Mouse (Mus musculus) neural tube, embryonic 14.5 days (tissue): Measurements from ENCODE around the gene Gm42715. TPM values are rescaled to one million over a fixed set of nuclear protein-coding genes. Genes with fewer than 3 reads are reported as not detected.

Source experiments
- ATAC-seq: fragments of 200-750 bp; cut with Nextera tagmentation; 2 replicates; pipeline ENCODE4 v1.8.0; 2017; ENCODE audit warnings: low read depth, mild to moderate bottlenecking, moderate TSS enrichment, moderate library complexity
- H3K27ac ChIP-seq: fragments of 300-500 bp; sonication (generic); 2 replicates; pipeline ENCODE4 v1.5.1; 2014; ENCODE audit warnings: low read depth, mild to moderate bottlenecking, control low read depth, low read length, moderate library complexity, mixed read lengths
- H3K27me3 ChIP-seq: fragments of 300-500 bp; sonication (generic); 2 replicates; pipeline ENCODE4 v1.6.1; 2014; ENCODE audit warnings: low read length; ENCODE audit not compliant: control insufficient read depth, insufficient read depth
- H3K36me3 ChIP-seq: fragments of 300-500 bp; sonication (generic); 2 replicates; pipeline ENCODE4 v1.6.1; 2014; ENCODE audit warnings: low read length, mixed read lengths; ENCODE audit not compliant: control insufficient read depth, insufficient read depth
- H3K4me1 ChIP-seq: fragments of 300-500 bp; sonication (generic); 2 replicates; pipeline ENCODE4 v1.6.1; 2014; ENCODE audit warnings: low read length; ENCODE audit not compliant: control insufficient read depth, insufficient read depth
- H3K4me2 ChIP-seq: fragments of 300-500 bp; sonication (generic); 2 replicates; pipeline ENCODE4 v1.6.1; 2014; ENCODE audit warnings: mild to moderate bottlenecking, low read depth, low read length, control low read depth
- H3K4me3 ChIP-seq: fragments of 300-500 bp; sonication (generic); 2 replicates; pipeline ENCODE4 v1.5.1; 2014; ENCODE audit warnings: low read depth, low read length, control low read depth, mixed read lengths
- H3K9ac ChIP-seq: fragments of 300-500 bp; sonication (generic); replicated peaks from 2 replicates; pipeline ENCODE4 v1.6.1; 2014; ENCODE audit warnings: low read depth, mild to moderate bottlenecking, control low read depth, low read length, mixed read lengths
- H3K9me3 ChIP-seq: fragments of 300-500 bp; sonication (generic); 2 replicates; pipeline ENCODE4 v1.6.1; 2016; ENCODE audit warnings: low read length; ENCODE audit not compliant: control insufficient read depth
- WGBS: fragments of 180-500 bp; shearing (Covaris S2); extraction: QIAGEN DNeasy Blood & Tissue Kit; methylation state at CpG from one replicate; pipeline ENCODE4 v1.1.7; 2014; 5-methylcytosine and 5-hydroxymethylcytosine counted together
- microRNA-seq: library from miRNA; unstranded; fragments of <30 nt; microRNA quantifications from one replicate; pipeline ENCODE4, GENCODE M21; 2016
- polyA plus RNA-seq: library from polyadenylated mRNA; unstranded; fragments of >200 nt; fragmentation: Nextera tagmentation; extraction: Ambion mirVana; gene quantifications from 2 replicates; pipeline ENCODE4 v1.2.1, GENCODE M21; 2014

Gm42715 gene
- polyA plus RNA-seq, 1 experiment from 2014 or later, result 19.7 TPM

DNA sequence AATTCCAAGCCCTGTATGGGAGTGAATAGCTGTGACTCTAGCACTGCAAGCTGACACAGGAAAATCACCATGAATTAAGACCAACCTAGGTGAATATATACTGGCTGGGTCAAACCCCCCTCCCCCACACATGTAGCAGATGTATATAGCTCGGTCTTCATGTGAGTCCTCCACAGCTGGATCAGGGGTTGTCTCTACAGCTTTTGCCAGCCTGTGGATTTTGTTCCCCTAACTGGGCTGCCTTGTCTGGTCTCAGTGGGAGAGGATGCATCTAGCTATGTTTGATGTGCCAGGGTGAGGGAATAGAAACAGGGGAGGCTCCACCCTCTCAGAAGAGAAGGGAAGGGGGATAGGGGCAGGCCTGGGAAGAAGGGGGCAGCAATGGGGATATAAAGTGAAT lies 97.0 kb downstream of the Gm42715 start:
- no peaks in the 10 kb centered on the region for H3K9me3 ChIP-seq
- H3K27me3 ChIP-seq, result no peaks in the 10 kb centered on the region; the same call in 1 of the 2 replicates
- peaks cover 14% of the 10 kb centered on the region; the same call in 1 of the 2 replicates for H3K4me1 ChIP-seq
- H3K4me3 ChIP-seq, result peak overlapping the region; percentile 90; the same call in 1 of the 2 replicates
- peak overlapping the region; percentile 83 for H3K4me2 ChIP-seq
- H3K27ac ChIP-seq, result no peak overlapping the region
- H3K36me3 ChIP-seq, result peaks cover 12% of the 10 kb centered on the region
- H3K9ac ChIP-seq, result no peak overlapping the region
- 55% methylated on average over 1 of the region's 1 CpGs for WGBS
- no peak for ATAC-seq

Small RNA genes within 50 kb of the gene (microRNA-seq; reads per million reads assigned to microRNA genes)
- gene Gm47278 (not detected), gene Mir7060 (not detected)

Other genes starting within 250 kb of the Gm42715 start
- 77.7 and 78.9 TPM in 2 replicates for gene Sephs2, start 245.5 kb upstream of the Gm42715 start, polyA plus RNA-seq
- gene Itgal, start 223.3 kb upstream of the Gm42715 start, polyA plus RNA-seq, result 0.09 and 0.17 TPM in 2 replicates
- 3.3 and 6.0 TPM in 2 replicates for gene Zfp768, start 174.0 kb upstream of the Gm42715 start, polyA plus RNA-seq
- gene Zfp747, start 143.5 kb upstream of the Gm42715 start, polyA plus RNA-seq, result 8.4 and 9.1 TPM in 2 replicates
- gene 9130019O22Rik, start 132.4 kb upstream of the Gm42715 start, polyA plus RNA-seq, result 5.6 and 6.7 TPM in 2 replicates
- 6.0 and 7.8 TPM in 2 replicates for gene E430018J23Rik, start 126.0 kb upstream of the Gm42715 start, polyA plus RNA-seq
- 5.5 and 5.7 TPM in 2 replicates for gene Zfp764, start 112.8 kb upstream of the Gm42715 start, polyA plus RNA-seq
- gene Zfp688, start 97.5 kb upstream of the Gm42715 start, polyA plus RNA-seq, result 35.7 and 37.2 TPM in 2 replicates
- gene Zfp689, start 70.4 kb upstream of the Gm42715 start, polyA plus RNA-seq, result 16.1 and 18.2 TPM in 2 replicates
- 35.8 and 38.8 TPM in 2 replicates for gene Prr14, start 60.0 kb upstream of the Gm42715 start, polyA plus RNA-seq
- gene Fbrs, start 40.4 kb upstream of the Gm42715 start, polyA plus RNA-seq, result 15.5 TPM in 2 replicates
- 53.0 and 66.7 TPM in 2 replicates for gene Srcap, start 7.6 kb upstream of the Gm42715 start, polyA plus RNA-seq
- gene Tmem265, start 41.8 kb downstream of the Gm42715 start, polyA plus RNA-seq, result 7.2 TPM in 2 replicates
- gene Phkg2, start 53.8 kb downstream of the Gm42715 start, polyA plus RNA-seq, result 62.1 and 69.6 TPM in 2 replicates
- gene Ccdc189, start 69.0 kb downstream of the Gm42715 start, polyA plus RNA-seq, result 7.8 and 10.6 TPM in 2 replicates
- gene Rnf40, start 69.2 kb downstream of the Gm42715 start, polyA plus RNA-seq, result 31.2 and 39.6 TPM in 2 replicates
- gene Zfp629, start 96.2 kb downstream of the Gm42715 start, polyA plus RNA-seq, result 20.4 and 25.3 TPM in 2 replicates
- 36.0 and 45.7 TPM in 2 replicates for gene Bcl7c, start 189.3 kb downstream of the Gm42715 start, polyA plus RNA-seq
- 2.7 and 3.6 TPM in 2 replicates for gene Ctf1, start 193.2 kb downstream of the Gm42715 start, polyA plus RNA-seq
- gene Ctf2, start 212.6 kb downstream of the Gm42715 start, polyA plus RNA-seq, result 0.27 TPM in 1 of 2 replicates, not detected in the other
- gene Fbxl19, start 225.0 kb downstream of the Gm42715 start, polyA plus RNA-seq, result 6.5 and 9.1 TPM in 2 replicates